Mouse (Mus musculus) frontal cortex, adult (tissue): ENCODE results near the gene Rab8a.
A peak's percentile ranks its signal among the peaks of the same experiment; 100 is the strongest.
"Not testable (repeated sequence)": the region's sequence is repeated elsewhere in the genome, so short reads cannot be mapped to it uniquely, and the experiment has no call there.

Experiments
- ATAC-seq: cut with Nextera tagmentation; 2 replicates; pipeline ENCODE4 v1.9.2; 2017; ENCODE audit warnings: mild to moderate bottlenecking, moderate library complexity, mixed read lengths; ENCODE audit not compliant: low TSS enrichment

Gene Rab8a

GRCm38 (mm10) chr8:72160707-72161697 lies at the start of gene Rab8a:
Rab8a (plus strand) TSS chr8:72161200.
- ATAC-seq, result peak; percentile 94

GRCm38 (mm10) chr8:72112486-72112885 lies 48.5 kb upstream of the Rab8a start:
- no peak for ATAC-seq

- no peak for ATAC-seq
Observed at GRCm38 (mm10) chr8:72115202-72115601, 45.8 kb upstream of the Rab8a start.

GRCm38 (mm10) chr8:72118616-72119015 lies 42.4 kb upstream of the Rab8a start:
- no peak for ATAC-seq

- not testable (repeated sequence) for ATAC-seq
Observed at GRCm38 (mm10) chr8:72121486-72121885, 39.5 kb upstream of the Rab8a start.

- no peak for ATAC-seq
Observed at GRCm38 (mm10) chr8:72121997-72122396, 39.0 kb upstream of the Rab8a start.

GRCm38 (mm10) chr8:72127834-72128233 lies 33.2 kb upstream of the Rab8a start:
- no peak for ATAC-seq

- no peak for ATAC-seq
Observed at GRCm38 (mm10) chr8:72131251-72131650, 29.7 kb upstream of the Rab8a start.

- ATAC-seq, result no peak
Observed at GRCm38 (mm10) chr8:72131901-72132300, 29.1 kb upstream of the Rab8a start.

- no peak for ATAC-seq
Observed at GRCm38 (mm10) chr8:72132417-72132816, 28.6 kb upstream of the Rab8a start.

GRCm38 (mm10) chr8:72132891-72133290 lies 28.1 kb upstream of the Rab8a start:
- no peak for ATAC-seq

- ATAC-seq, result no peak
Observed at GRCm38 (mm10) chr8:72133507-72133906, 27.5 kb upstream of the Rab8a start.

GRCm38 (mm10) chr8:72134756-72135445 lies 26.1 kb upstream of the Rab8a start, which contains the start of gene Tpm4:
Tpm4 (plus strand) TSS chr8:72134975.
- peak; percentile 69 for ATAC-seq

GRCm38 (mm10) chr8:72135446-72136301 lies 25.3 kb upstream of the Rab8a start:
- ATAC-seq, result peak; percentile 50

GRCm38 (mm10) chr8:72136302-72136978 lies 24.6 kb upstream of the Rab8a start:
- ATAC-seq, result no peak

GRCm38 (mm10) chr8:72137431-72137830 lies 23.6 kb upstream of the Rab8a start:
- ATAC-seq, result no peak

GRCm38 (mm10) chr8:72138456-72138855 lies 22.5 kb upstream of the Rab8a start:
- no peak for ATAC-seq

- no peak for ATAC-seq
Observed at GRCm38 (mm10) chr8:72143256-72143824, 17.7 kb upstream of the Rab8a start.

- ATAC-seq, result no peak
Observed at GRCm38 (mm10) chr8:72144345-72144975, 16.5 kb upstream of the Rab8a start.

- no peak for ATAC-seq
Observed at GRCm38 (mm10) chr8:72145511-72145910, 15.5 kb upstream of the Rab8a start.
